Mouse (Mus musculus) embryonic facial prominence, embryonic 11.5 days (tissue): ENCODE data around the gene Stk39. TPM values are rescaled to one million over a fixed set of nuclear protein-coding genes. Genes with fewer than 3 reads are reported as not detected.

Experiments
- ATAC-seq: fragments of 200-750 bp; cut with Nextera tagmentation; replicated peaks from 2 replicates; pipeline ENCODE4 v1.8.0; 2017; ENCODE audit warnings: low read depth; ENCODE audit not compliant: insufficient number of reproducible peaks, low FRiP score, low TSS enrichment
- DNase-seq: peaks from one replicate; pipeline ENCODE4 v3.0.0-alpha.2; 2015; ENCODE audit warnings: low spot score
- H3K27ac ChIP-seq: fragments of 300-500 bp; sonication (generic); replicated peaks from 2 replicates; pipeline ENCODE4 v1.5.1; 2014; ENCODE audit warnings: mild to moderate bottlenecking, low read depth, low read length, control low read depth
- H3K27me3 ChIP-seq: fragments of 300-500 bp; sonication (generic); 2 replicates; pipeline ENCODE4 v1.6.1; 2014; ENCODE audit warnings: mild to moderate bottlenecking, low read length, moderate library complexity, mixed read lengths; ENCODE audit not compliant: control insufficient read depth, insufficient read depth
- H3K36me3 ChIP-seq: fragments of 300-500 bp; sonication (generic); replicated peaks from 2 replicates; pipeline ENCODE4 v1.6.1; 2014; ENCODE audit warnings: low read depth, mild to moderate bottlenecking, low read length, moderate library complexity, mixed read lengths; ENCODE audit not compliant: control insufficient read depth, insufficient read depth
- H3K4me1 ChIP-seq: fragments of 300-500 bp; sonication (generic); 2 replicates; pipeline ENCODE4 v1.6.1; 2014; ENCODE audit warnings: low read length, mixed read lengths; ENCODE audit not compliant: control insufficient read depth, insufficient read depth
- H3K4me2 ChIP-seq: fragments of 300-500 bp; sonication (generic); 2 replicates; pipeline ENCODE4 v1.6.1; 2014; ENCODE audit warnings: low read depth, mild to moderate bottlenecking, control low read depth, low read length, moderate library complexity
- H3K4me3 ChIP-seq: fragments of 300-500 bp; sonication (generic); 2 replicates; pipeline ENCODE4 v1.5.1; 2014; ENCODE audit warnings: low read depth, low read length, control low read depth
- H3K9ac ChIP-seq: fragments of 300-500 bp; sonication (generic); replicated peaks from 2 replicates; pipeline ENCODE4 v1.6.1; 2014; ENCODE audit warnings: mild to moderate bottlenecking, control low read depth, low read length
- H3K9me3 ChIP-seq: fragments of 300-500 bp; sonication (generic); replicated peaks from 2 replicates; pipeline ENCODE4 v1.6.1; 2016; ENCODE audit warnings: mild to moderate bottlenecking, low read length, inconsistent platforms, mixed read lengths; ENCODE audit not compliant: control insufficient read depth
- WGBS: fragments of 180-500 bp; shearing (Covaris S2); extraction: QIAGEN DNeasy Blood & Tissue Kit; methylation state at CpG from one replicate; pipeline ENCODE4 v1.1.7; 2014; 5-methylcytosine and 5-hydroxymethylcytosine counted together
- polyA plus RNA-seq: library from polyadenylated mRNA; unstranded; fragments of >200 nt; fragmentation: Nextera tagmentation; extraction: Ambion mirVana; gene quantifications from 2 replicates; pipeline ENCODE4 v1.2.1, GENCODE M21; 2014

The Stk39 gene
- polyA plus RNA-seq, 1 experiment from 2014 or later = 26.9 TPM

DNA sequence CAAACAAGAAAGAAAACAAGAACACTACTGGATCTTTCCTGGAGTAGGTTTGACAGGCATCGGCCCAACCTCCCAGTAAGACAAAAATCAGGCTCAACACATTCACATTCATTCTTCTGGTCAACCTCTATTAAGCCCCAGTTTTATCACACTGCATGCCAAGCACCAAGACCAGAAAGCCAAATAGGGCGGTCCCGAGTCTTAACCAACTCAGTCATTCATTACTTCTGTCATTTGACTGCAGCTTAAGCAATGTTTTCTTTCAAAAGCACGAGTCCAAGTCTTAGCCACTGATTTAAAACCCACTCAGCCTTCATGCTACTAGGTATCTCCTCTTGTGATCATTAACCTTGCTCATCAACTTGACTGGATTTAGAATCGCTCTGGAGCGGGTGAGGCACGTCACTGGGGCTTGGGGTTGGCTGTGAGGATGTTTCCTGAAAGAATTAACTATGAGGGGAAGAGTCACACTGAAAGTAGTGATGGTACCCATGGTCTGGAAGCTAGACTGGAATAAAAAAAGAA, 129.9 kb downstream of the Stk39 start:
- Histone ChIP-seq H3K4me1 (no peaks in the 10 kb centered on the region), H3K27me3 (no peaks in the 10 kb centered on the region), H3K4me2 (no peak overlapping the region), H3K9ac (no peak overlapping the region), H3K9me3 (no peaks in the 10 kb centered on the region), H3K4me3 (no peak overlapping the region), H3K27ac (no peak overlapping the region), H3K36me3 (no peaks in the 10 kb centered on the region)
- 93% methylated on average over 7 of the region's 7 CpGs for WGBS
- DNase-seq = no peak
- no peak for ATAC-seq

DNA sequence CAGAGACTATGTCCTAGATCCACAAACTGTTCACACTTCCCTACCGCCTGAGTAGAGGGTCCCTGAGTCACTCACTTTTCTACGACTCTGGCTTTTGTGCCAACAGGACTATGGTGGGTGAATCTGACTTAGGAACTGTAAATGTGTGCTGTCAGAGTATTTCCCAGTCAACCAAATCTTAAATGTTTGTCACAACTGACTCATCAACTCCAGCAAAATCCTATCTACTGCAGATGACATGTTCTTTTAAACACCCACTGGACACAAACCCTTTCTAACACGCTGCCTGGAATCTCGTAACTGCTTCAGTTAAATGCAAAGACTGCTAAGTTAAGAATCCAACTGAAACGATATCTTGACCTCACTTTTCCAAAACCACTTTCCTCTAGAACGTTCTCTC, 135.2 kb downstream of the Stk39 start:
- no peaks in the 10 kb centered on the region for H3K9me3 ChIP-seq
- ATAC-seq (no peak), DNase-seq (no peak)
- no peak overlapping the region for H3K9ac ChIP-seq
- WGBS = 93% methylated on average over 6 of the region's 6 CpGs
- H3K27me3 ChIP-seq = no peaks in the 10 kb centered on the region
- H3K4me3 ChIP-seq = no peak overlapping the region
- no peak overlapping the region for H3K27ac ChIP-seq
- H3K4me2 ChIP-seq = no peak overlapping the region
- H3K36me3 ChIP-seq = no peaks in the 10 kb centered on the region
- H3K4me1 ChIP-seq = no peaks in the 10 kb centered on the region

DNA sequence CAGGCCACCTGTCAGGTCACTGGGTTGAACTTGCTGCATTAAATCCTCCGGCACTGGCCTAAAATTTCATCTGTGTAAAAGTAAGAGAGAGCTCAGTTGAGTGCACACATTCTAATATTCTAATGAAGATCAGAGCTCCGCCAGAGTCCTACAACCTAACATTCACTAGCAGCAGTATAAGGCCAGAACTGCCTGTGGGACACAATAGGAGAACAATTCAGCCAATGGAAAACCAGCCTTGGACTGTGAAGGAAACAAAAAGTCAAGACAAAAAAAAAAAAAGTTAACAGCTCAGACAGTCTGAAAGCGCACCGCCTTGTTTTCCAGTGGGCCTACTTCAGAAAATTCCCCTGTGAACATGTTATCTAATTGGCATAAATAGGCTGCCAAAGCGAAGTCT, 137.1 kb downstream of the Stk39 start:
- DNase-seq = no peak
- Histone ChIP-seq H3K9ac (no peak overlapping the region), H3K4me3 (no peak overlapping the region), H3K4me1 (no peaks in the 10 kb centered on the region), H3K36me3 (no peaks in the 10 kb centered on the region), H3K4me2 (no peak overlapping the region), H3K27me3 (no peaks in the 10 kb centered on the region), H3K27ac (no peak overlapping the region), H3K9me3 (no peaks in the 10 kb centered on the region)
- WGBS = 77% methylated on average over 5 of the region's 5 CpGs
- ATAC-seq = no peak

DNA sequence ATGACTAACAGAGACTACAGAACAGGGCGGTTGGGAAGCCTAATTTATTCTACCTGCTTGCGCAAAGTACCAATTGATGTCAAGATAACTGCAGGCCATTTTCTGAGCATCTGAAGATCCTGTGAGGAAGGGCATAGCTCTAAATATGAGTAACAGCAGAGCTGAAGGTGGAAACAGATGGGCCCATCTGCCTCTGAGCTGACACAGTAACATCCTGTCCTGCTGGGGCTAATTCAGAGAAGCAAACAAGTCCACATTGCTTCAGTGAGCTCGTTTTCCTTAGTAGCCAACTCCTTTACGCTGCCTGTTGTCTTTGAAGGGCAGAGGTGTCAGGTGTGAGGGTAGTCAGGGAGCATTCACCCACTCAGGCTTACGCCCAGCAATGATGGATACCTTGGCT, 146.8 kb downstream of the Stk39 start:
- Histone ChIP-seq H3K9me3 (no peaks in the 10 kb centered on the region), H3K27ac (no peak overlapping the region), H3K9ac (no peak overlapping the region), H3K36me3 (no peaks in the 10 kb centered on the region), H3K4me1 (no peaks in the 10 kb centered on the region), H3K27me3 (no peaks in the 10 kb centered on the region), H3K4me2 (no peak overlapping the region), H3K4me3 (no peak overlapping the region)
- no peak for DNase-seq
- no peak for ATAC-seq
- 72% methylated on average over 5 of the region's 5 CpGs for WGBS

DNA sequence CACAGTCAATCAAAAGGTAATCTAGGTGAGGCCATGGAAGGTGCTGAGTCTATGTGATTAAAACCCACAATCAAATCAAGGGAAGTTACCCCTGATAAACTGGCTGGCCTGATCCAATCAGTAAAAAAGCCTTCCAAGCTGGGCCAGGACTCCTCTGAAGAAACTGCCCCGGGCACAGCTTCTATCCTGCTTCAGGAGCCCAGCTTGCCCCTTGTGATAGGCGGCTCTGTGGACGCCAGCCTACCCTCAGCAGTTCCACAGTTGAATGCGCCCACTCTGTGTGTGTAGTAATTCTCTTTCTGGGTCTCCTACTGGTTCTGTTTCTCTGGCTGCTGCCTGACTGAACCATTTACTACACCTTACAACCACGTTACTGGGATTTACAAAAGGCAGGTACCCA, 150.8 kb downstream of the Stk39 start:
- Histone ChIP-seq H3K9me3 (no peaks in the 10 kb centered on the region), H3K27me3 (no peaks in the 10 kb centered on the region), H3K36me3 (no peaks in the 10 kb centered on the region), H3K9ac (no peak overlapping the region), H3K27ac (no peak overlapping the region), H3K4me1 (no peaks in the 10 kb centered on the region), H3K4me3 (no peak overlapping the region), H3K4me2 (no peak overlapping the region)
- no peak for ATAC-seq
- WGBS = 76% methylated on average over 5 of the region's 5 CpGs
- DNase-seq = no peak

DNA sequence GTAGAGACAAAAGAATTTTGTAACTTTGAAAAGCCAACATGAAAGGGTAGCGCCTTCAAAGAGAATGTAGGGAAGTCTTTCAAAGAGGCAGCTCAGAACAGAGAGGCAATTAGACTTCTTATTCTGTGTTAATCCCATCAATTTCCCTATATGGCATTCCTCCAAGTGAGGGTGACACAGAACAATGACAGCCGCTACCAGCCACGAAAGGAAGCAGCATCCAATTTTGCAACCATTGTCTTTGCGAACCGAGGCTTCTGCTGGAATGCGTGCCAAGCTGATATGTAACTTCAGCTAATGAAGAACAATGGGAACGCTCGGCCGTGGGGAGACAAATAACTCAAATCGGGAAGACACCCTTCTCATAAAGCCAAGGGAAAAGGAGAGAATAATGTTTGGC, 151.4 kb downstream of the Stk39 start:
- no peaks in the 10 kb centered on the region for H3K9me3 ChIP-seq
- H3K27me3 ChIP-seq = no peaks in the 10 kb centered on the region
- DNase-seq (no peak), ATAC-seq (no peak)
- no peak overlapping the region for H3K27ac ChIP-seq
- WGBS = 63% methylated on average over 10 of the region's 10 CpGs
- no peak overlapping the region for H3K9ac ChIP-seq
- H3K4me1 ChIP-seq = no peaks in the 10 kb centered on the region
- H3K4me2 ChIP-seq = no peak overlapping the region
- H3K4me3 ChIP-seq = no peak overlapping the region
- no peaks in the 10 kb centered on the region for H3K36me3 ChIP-seq

DNA sequence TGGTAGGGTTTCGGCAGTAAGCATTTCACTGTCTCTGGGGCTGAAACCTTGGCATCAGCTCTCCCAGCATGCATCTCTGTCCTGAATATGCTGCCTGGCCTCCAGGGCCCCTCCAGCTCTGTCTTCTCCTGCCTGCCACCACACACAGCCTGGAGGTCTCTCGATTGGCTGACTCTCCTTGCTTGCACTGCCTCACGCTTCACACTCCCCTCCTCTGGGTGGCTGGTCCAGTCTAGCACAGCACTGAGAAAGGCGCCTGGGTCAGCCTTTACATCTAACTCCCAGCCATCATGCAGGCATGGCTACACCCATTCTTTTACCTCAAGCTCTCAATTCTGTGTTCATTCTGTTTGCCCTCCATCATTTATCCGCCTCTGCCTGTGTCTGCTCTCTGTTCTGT, 153.6 kb downstream of the Stk39 start:
- no peak overlapping the region for H3K27ac ChIP-seq
- ATAC-seq (no peak; the same call in 1 of the 2 replicates), DNase-seq (no peak)
- no peak overlapping the region for H3K4me2 ChIP-seq
- no peaks in the 10 kb centered on the region for H3K4me1 ChIP-seq
- no peak overlapping the region for H3K9ac ChIP-seq
- H3K9me3 ChIP-seq = no peaks in the 10 kb centered on the region
- no peaks in the 10 kb centered on the region for H3K27me3 ChIP-seq
- 78% methylated on average over 5 of the region's 5 CpGs for WGBS
- H3K36me3 ChIP-seq = no peaks in the 10 kb centered on the region
- H3K4me3 ChIP-seq = no peak overlapping the region

DNA sequence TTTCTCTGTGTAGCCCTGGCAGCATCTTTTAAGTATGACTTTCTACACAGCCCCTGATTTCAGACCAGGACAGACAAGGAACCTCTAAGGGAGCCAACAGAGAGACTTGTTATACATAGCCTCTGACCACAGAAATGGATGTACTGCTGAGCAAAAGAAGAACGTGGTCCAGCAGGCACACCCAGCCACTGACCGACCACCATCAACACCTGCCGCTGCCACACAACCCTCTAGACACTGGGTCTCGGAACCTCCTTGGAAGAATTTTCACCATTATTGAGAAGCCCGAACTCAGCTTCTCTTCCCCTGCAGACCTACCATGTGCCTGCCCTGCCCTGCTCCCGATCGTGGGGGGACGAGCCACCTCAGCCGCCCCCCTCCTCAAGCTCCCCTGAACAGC, 154.2 kb downstream of the Stk39 start:
- Histone ChIP-seq H3K9me3 (no peaks in the 10 kb centered on the region), H3K27ac (no peak overlapping the region), H3K4me1 (no peaks in the 10 kb centered on the region), H3K36me3 (no peaks in the 10 kb centered on the region), H3K9ac (no peak overlapping the region), H3K4me3 (no peak overlapping the region), H3K27me3 (no peaks in the 10 kb centered on the region), H3K4me2 (no peak overlapping the region)
- DNase-seq (no peak), ATAC-seq (no peak)
- 91% methylated on average over 9 of the region's 9 CpGs for WGBS
